Mouse (Mus musculus) limb, embryonic 11.5 days (tissue): ENCODE data around the gene Larp4b. TPM values are rescaled to one million over a fixed set of nuclear protein-coding genes. Genes with fewer than 3 reads are reported as not detected.

Experiments
- ATAC-seq: fragments of 200-750 bp; cut with Nextera tagmentation; 2 replicates; pipeline ENCODE4 v1.8.0; 2017; ENCODE audit warnings: low read depth; ENCODE audit not compliant: insufficient number of reproducible peaks, low FRiP score, low TSS enrichment
- DNase-seq: peaks from one replicate; pipeline ENCODE4 v3.0.0-alpha.2; 2015; ENCODE audit warnings: low spot score
- H3K27ac ChIP-seq: fragments of 300-500 bp; sonication (generic); replicated peaks from 2 replicates; pipeline ENCODE4 v1.5.1; 2014; ENCODE audit warnings: low read depth, mild to moderate bottlenecking, low read length
- H3K27me3 ChIP-seq: fragments of 300-500 bp; sonication (generic); 2 replicates; pipeline ENCODE4 v1.6.1; 2014; ENCODE audit warnings: mild to moderate bottlenecking, low read length, mixed read lengths; ENCODE audit not compliant: control insufficient read depth, insufficient read depth
- H3K36me3 ChIP-seq: fragments of 300-500 bp; sonication (generic); 2 replicates; pipeline ENCODE4 v1.6.1; 2014; ENCODE audit warnings: mild to moderate bottlenecking, low read length, moderate library complexity, mixed read lengths; ENCODE audit not compliant: control insufficient read depth, insufficient read depth
- H3K4me1 ChIP-seq: fragments of 300-500 bp; sonication (generic); 2 replicates; pipeline ENCODE4 v1.6.1; 2014; ENCODE audit warnings: low read length, mixed read lengths; ENCODE audit not compliant: control insufficient read depth, insufficient read depth
- H3K4me2 ChIP-seq: fragments of 300-500 bp; sonication (generic); 2 replicates; pipeline ENCODE4 v1.6.1; 2014; ENCODE audit warnings: low read depth, mild to moderate bottlenecking, moderate library complexity; ENCODE audit not compliant: severe bottlenecking
- H3K4me3 ChIP-seq: fragments of 300-500 bp; sonication (generic); 2 replicates; pipeline ENCODE4 v1.5.1; 2014; ENCODE audit warnings: low read depth, low read length
- H3K9ac ChIP-seq: fragments of 300-500 bp; sonication (generic); 2 replicates; pipeline ENCODE4 v1.6.1; 2014; ENCODE audit warnings: mild to moderate bottlenecking, low read length
- H3K9me3 ChIP-seq: fragments of 300-500 bp; sonication (generic); 2 replicates; pipeline ENCODE4 v1.6.1; 2016; ENCODE audit warnings: low read length; ENCODE audit not compliant: control insufficient read depth
- WGBS: fragments of 180-500 bp; shearing (Covaris S2); extraction: QIAGEN DNeasy Blood & Tissue Kit; methylation state at CpG from one replicate; pipeline ENCODE4 v1.1.7; 2014; 5-methylcytosine and 5-hydroxymethylcytosine counted together
- polyA plus RNA-seq: library from polyadenylated mRNA; unstranded; fragments of >200 nt; fragmentation: Nextera tagmentation; extraction: Ambion mirVana; gene quantifications from 2 replicates; pipeline ENCODE4 v1.2.1, GENCODE M21; 2014

Larp4b gene
- polyA plus RNA-seq, 1 experiment from 2014 or later = 34.7 TPM

GRCm38 (mm10) chr13:9187156-9187555 is 93.5 kb downstream of the Larp4b start:
- ATAC-seq (no peak), DNase-seq (no peak)
- H3K9ac ChIP-seq = no peak overlapping the region
- H3K36me3 ChIP-seq = no peaks in the 10 kb centered on the region
- no peak overlapping the region for H3K4me3 ChIP-seq
- 0 out of 2 replicates have a peak, but pooled peaks cover 2% of the 10 kb centered on the region for H3K4me1 ChIP-seq
- 30% methylated on average over 7 of the region's 7 CpGs for WGBS
- no peaks in the 10 kb centered on the region for H3K9me3 ChIP-seq
- H3K27me3 ChIP-seq = no peaks in the 10 kb centered on the region
- H3K4me2 ChIP-seq = no peak overlapping the region
- H3K27ac ChIP-seq = no peak overlapping the region

- no peak for ATAC-seq
Observed at GRCm38 (mm10) chr13:9187566-9188530, 94.2 kb downstream of the Larp4b start.

GRCm38 (mm10) chr13:9189481-9189880 is 95.8 kb downstream of the Larp4b start:
- DNase-seq (no peak), ATAC-seq (no peak)
- H3K4me3 ChIP-seq = no peak overlapping the region
- no peak overlapping the region for H3K27ac ChIP-seq
- H3K27me3 ChIP-seq = no peaks in the 10 kb centered on the region
- 0 out of 2 replicates have a peak, but pooled peaks cover 2% of the 10 kb centered on the region for H3K4me1 ChIP-seq
- WGBS = 86% methylated on average over 5 of the region's 5 CpGs
- H3K9ac ChIP-seq = no peak overlapping the region
- no peaks in the 10 kb centered on the region for H3K9me3 ChIP-seq
- H3K36me3 ChIP-seq = no peaks in the 10 kb centered on the region
- H3K4me2 ChIP-seq = no peak overlapping the region

More at GRCm38 (mm10) chr13:9187566-9188530, 94.2 kb downstream of the Larp4b start:
- Histone ChIP-seq H3K4me3 (no peak overlapping the region), H3K9ac (no peak overlapping the region), H3K4me1 (0 out of 2 replicates have a peak, but pooled peaks cover 2% of the 10 kb centered on the region), H3K9me3 (no peaks in the 10 kb centered on the region), H3K4me2 (no peak overlapping the region), H3K27me3 (no peaks in the 10 kb centered on the region), H3K27ac (no peak overlapping the region), H3K36me3 (no peaks in the 10 kb centered on the region)
- DNase-seq = no peak
- 74% methylated on average over 22 of the region's 22 CpGs for WGBS

GRCm38 (mm10) chr13:9191172-9192140 is 97.8 kb downstream of the Larp4b start:
- Histone ChIP-seq H3K27ac (no peak overlapping the region), H3K4me3 (no peak overlapping the region), H3K27me3 (no peaks in the 10 kb centered on the region), H3K9ac (no peak overlapping the region), H3K36me3 (no peaks in the 10 kb centered on the region), H3K9me3 (no peaks in the 10 kb centered on the region), H3K4me2 (no peak overlapping the region), H3K4me1 (0 out of 2 replicates have a peak, but pooled peaks cover 2% of the 10 kb centered on the region)
- no peak for DNase-seq
- 50% methylated on average over 15 of the region's 15 CpGs for WGBS
- ATAC-seq = no peak

- DNase-seq (no peak), ATAC-seq (no peak)
- 47% methylated on average over 9 of the region's 9 CpGs for WGBS
- Histone ChIP-seq H3K4me3 (no peak overlapping the region), H3K27ac (no peak overlapping the region), H3K4me2 (no peak overlapping the region), H3K9ac (no peak overlapping the region), H3K36me3 (no peaks in the 10 kb centered on the region), H3K27me3 (no peaks in the 10 kb centered on the region), H3K9me3 (no peaks in the 10 kb centered on the region), H3K4me1 (no peaks in the 10 kb centered on the region)
Observed at GRCm38 (mm10) chr13:9192797-9193330, 99.2 kb downstream of the Larp4b start.

GRCm38 (mm10) chr13:9194656-9195055 is 101.0 kb downstream of the Larp4b start:
- H3K4me1 ChIP-seq = no peaks in the 10 kb centered on the region
- DNase-seq = no peak
- H3K27ac ChIP-seq = no peak overlapping the region
- H3K27me3 ChIP-seq = no peaks in the 10 kb centered on the region
- WGBS = 86% methylated on average over 4 of the region's 4 CpGs
- H3K9ac ChIP-seq = no peak overlapping the region
- H3K4me2 ChIP-seq = no peak overlapping the region
- no peak for ATAC-seq
- H3K4me3 ChIP-seq = no peak overlapping the region
- H3K36me3 ChIP-seq = no peaks in the 10 kb centered on the region
- no peaks in the 10 kb centered on the region for H3K9me3 ChIP-seq

GRCm38 (mm10) chr13:9195565-9195964 is 101.9 kb downstream of the Larp4b start:
- no peaks in the 10 kb centered on the region for H3K36me3 ChIP-seq
- no peaks in the 10 kb centered on the region for H3K27me3 ChIP-seq
- no peak overlapping the region for H3K27ac ChIP-seq
- WGBS = 68% methylated on average over 4 of the region's 4 CpGs
- H3K4me3 ChIP-seq = no peak overlapping the region
- DNase-seq (no peak), ATAC-seq (no peak)
- no peaks in the 10 kb centered on the region for H3K9me3 ChIP-seq
- H3K4me2 ChIP-seq = no peak overlapping the region
- no peak overlapping the region for H3K9ac ChIP-seq
- no peaks in the 10 kb centered on the region for H3K4me1 ChIP-seq

GRCm38 (mm10) chr13:9198106-9198505 is 104.4 kb downstream of the Larp4b start:
- Histone ChIP-seq H3K4me2 (no peak overlapping the region), H3K9ac (no peak overlapping the region), H3K9me3 (no peaks in the 10 kb centered on the region), H3K4me3 (no peak overlapping the region), H3K27me3 (no peaks in the 10 kb centered on the region), H3K4me1 (no peaks in the 10 kb centered on the region), H3K27ac (no peak overlapping the region), H3K36me3 (no peaks in the 10 kb centered on the region)
- ATAC-seq (no peak), DNase-seq (no peak)
- 85% methylated on average over 3 of the region's 3 CpGs for WGBS
